Comparison of ENCODE assay signal across 10 mouse cellular contexts in genomic region chr14:78236144-78236543, GRCm38 (mm10).
DNase-seq lines count a peak whose midpoint lies in the region; ATAC-seq and TF ChIP-seq lines count a peak whose summit lies in the region.
"Had no signal": no experiment of that assay in that cellular context is flagged by ENCODE, and none has a peak within 500 bp of the region (broad histone marks: within the 10 kb centered on the region; RNA-seq: fewer than 3 reads in every experiment).

No protein-coding gene starts in this region.

- peaks cover 9% of the 10 kb centered on the region for H3K4me1 ChIP-seq in forebrain, embryonic 14.5 days (ENCODE audit: control insufficient read depth, insufficient read depth, low read length)
- peaks cover 3% of the 10 kb centered on the region; the same call in 1 of the 2 replicates for H3K4me1 ChIP-seq in forebrain, embryonic 15.5 days
- H3K4me1 ChIP-seq in heart, embryonic 13.5 days, result peaks cover 25% of the 10 kb centered on the region
- H3K4me1 ChIP-seq in liver, embryonic 14.5 days (replicated peaks; ENCODE audit: control insufficient read depth in 2 of 2, insufficient read depth in 2 of 2, low read length in 1 of 2), result no peaks in the 10 kb centered on the region
- no peaks in the 10 kb centered on the region for H3K4me1 ChIP-seq in thymus, adult 2 months (replicated peaks; ENCODE audit: control insufficient read depth, insufficient read depth, low read length)
- H3K4me1 ChIP-seq: neural tube, embryonic 12.5 days had no signal

- H3K9ac ChIP-seq in forebrain, embryonic 14.5 days (ENCODE audit: low read length), result no peak overlapping the region
- H3K9ac ChIP-seq in forebrain, embryonic 15.5 days (replicated peaks), result no peak overlapping the region
- no peak overlapping the region for H3K9ac ChIP-seq in heart, embryonic 13.5 days
- H3K9ac ChIP-seq in liver, embryonic 14.5 days (replicated peaks), result no peak overlapping the region
- H3K9ac ChIP-seq: neural tube, embryonic 12.5 days had no signal

- H3K4me2 ChIP-seq in forebrain, embryonic 14.5 days (ENCODE audit: low read length), result no peak overlapping the region
- H3K4me2 ChIP-seq in forebrain, embryonic 15.5 days (replicated peaks), result no peak overlapping the region
- no peak overlapping the region for H3K4me2 ChIP-seq in heart, embryonic 13.5 days
- H3K4me2 ChIP-seq in liver, embryonic 14.5 days (ENCODE audit: low read depth), result no peak overlapping the region
- H3K4me2 ChIP-seq: neural tube, embryonic 12.5 days had no signal

- H3K27me3 ChIP-seq in forebrain, embryonic 14.5 days (replicated peaks; ENCODE audit: control insufficient read depth, insufficient read depth, low read length), result no peaks in the 10 kb centered on the region
- no peaks in the 10 kb centered on the region for H3K27me3 ChIP-seq in forebrain, embryonic 15.5 days
- H3K27me3 ChIP-seq in heart, embryonic 13.5 days (replicated peaks), result no peaks in the 10 kb centered on the region
- no peaks in the 10 kb centered on the region for H3K27me3 ChIP-seq in liver, embryonic 14.5 days (ENCODE audit: control insufficient read depth, insufficient read depth, low read length)
- no peaks in the 10 kb centered on the region for H3K27me3 ChIP-seq in thymus, adult 2 months (ENCODE audit: control insufficient read depth, insufficient read depth, low read length)
- H3K27me3 ChIP-seq: neural tube, embryonic 12.5 days had no signal

- no peak for TF ChIP-seq EP300 in liver, embryonic 14.5 days (IDR thresholded peaks at IDR 0.05; ENCODE audit: low read depth)

- 0 out of 2 replicates have a peak, but pooled peaks have one; percentile 37 for ATAC-seq in forebrain, embryonic 14.5 days
- ATAC-seq in forebrain, embryonic 15.5 days (replicated peaks), result no peak
- ATAC-seq in heart, embryonic 13.5 days (ENCODE audit: extremely low read depth, insufficient number of reproducible peaks, low FRiP score, low TSS enrichment), result 0 out of 2 replicates have a peak, but pooled peaks have one; percentile 31
- ATAC-seq in liver, embryonic 14.5 days (ENCODE audit: insufficient read depth), result no peak
- ATAC-seq: CD4-positive, CD25-positive, alpha-beta regulatory T cell, adult 4 months had no signal

- no peaks in the 10 kb centered on the region for H3K9me3 ChIP-seq in forebrain, embryonic 14.5 days (replicated peaks; ENCODE audit: control insufficient read depth, low read length)
- H3K9me3 ChIP-seq in forebrain, embryonic 15.5 days, result no peaks in the 10 kb centered on the region
- H3K9me3 ChIP-seq in heart, embryonic 13.5 days, result no peaks in the 10 kb centered on the region
- H3K9me3 ChIP-seq in liver, embryonic 14.5 days (ENCODE audit: control insufficient read depth, low read length), result no peaks in the 10 kb centered on the region
- H3K9me3 ChIP-seq: neural tube, embryonic 12.5 days had no signal

- no peak overlapping the region for H3K4me3 ChIP-seq in forebrain, embryonic 14.5 days (ENCODE audit: low read depth, low read length)
- no peak overlapping the region for H3K4me3 ChIP-seq in forebrain, embryonic 15.5 days
- no peak overlapping the region for H3K4me3 ChIP-seq in heart, embryonic 13.5 days
- no peak overlapping the region for H3K4me3 ChIP-seq in liver, embryonic 14.5 days (ENCODE audit: insufficient read depth in 1 of 2, low read depth in 2 of 2, low read length in 2 of 2)
- no peak overlapping the region for H3K4me3 ChIP-seq in thymus, adult 2 months (ENCODE audit: control insufficient read depth, insufficient read depth, low read length)
- H3K4me3 ChIP-seq: neural tube, embryonic 12.5 days had no signal

- peak; percentile 68 for DNase-seq in forebrain, embryonic 14.5 days (ENCODE audit: low spot score)
- peak; percentile 53 for DNase-seq in MN1 (ENCODE audit: low spot score)
- peak in 2 of 3 experiments; percentile 0 to 3 for DNase-seq in liver, embryonic 14.5 days (ENCODE audit: low read depth in 3 of 3, low spot score in 3 of 3)
- DNase-seq in yolk sac, embryonic 10.5 days (ENCODE audit: low spot score), result no peak
- no peak for DNase-seq in layer of hippocampus, postnatal 25 days (ENCODE audit: extremely low spot score in 1 of 2, low spot score in 1 of 2)
- DNase-seq in thymus, adult 2 months, result no peak

- no peak for TF ChIP-seq CTCF in liver, embryonic 14.5 days (IDR thresholded peaks at IDR 0.05; ENCODE audit: low read depth)
- TF ChIP-seq CTCF in thymus, adult 2 months (IDR thresholded peaks at IDR 0.05; ENCODE audit: borderline replicate concordance, control insufficient read depth, extremely low read depth, insufficient read depth, low read length, poor library complexity), result no peak

- 46% methylated on average over 4 of the region's 4 CpGs for WGBS in forebrain, embryonic 14.5 days
- 38% methylated on average over 4 of the region's 4 CpGs for WGBS in forebrain, embryonic 15.5 days
- WGBS in heart, embryonic 13.5 days, result 44% methylated on average over 4 of the region's 4 CpGs
- WGBS in liver, embryonic 14.5 days (ENCODE audit: insufficient replicate concordance), result 47% methylated on average over 4 of the region's 4 CpGs
- 56% methylated on average over 4 of the region's 4 CpGs for WGBS in thymus, adult 2 months

- no peak overlapping the region for H3K27ac ChIP-seq in forebrain, embryonic 14.5 days (ENCODE audit: low read depth, low read length)
- no peak overlapping the region for H3K27ac ChIP-seq in forebrain, embryonic 15.5 days (replicated peaks)
- H3K27ac ChIP-seq in heart, embryonic 13.5 days (replicated peaks), result peak overlapping the region; percentile 24; the same call in 1 of the 2 replicates
- H3K27ac ChIP-seq in liver, embryonic 14.5 days, result no peak overlapping the region
- H3K27ac ChIP-seq in thymus, adult 2 months (ENCODE audit: control insufficient read depth, insufficient read depth, low read length), result no peak overlapping the region
- H3K27ac ChIP-seq: neural tube, embryonic 12.5 days had no signal

- no peak for TF ChIP-seq POLR2A in thymus, adult 2 months (IDR thresholded peaks at IDR 0.05; ENCODE audit: control insufficient read depth, extremely low read depth, insufficient read depth, low read length, poor library complexity)

- no peaks in the 10 kb centered on the region for H3K36me3 ChIP-seq in forebrain, embryonic 14.5 days (ENCODE audit: control insufficient read depth, insufficient read depth, low read length)
- H3K36me3 ChIP-seq in forebrain, embryonic 15.5 days, result no peaks in the 10 kb centered on the region
- no peaks in the 10 kb centered on the region for H3K36me3 ChIP-seq in heart, embryonic 13.5 days
- no peaks in the 10 kb centered on the region for H3K36me3 ChIP-seq in liver, embryonic 14.5 days (replicated peaks; ENCODE audit: control insufficient read depth, insufficient read depth, low read depth)
- H3K36me3 ChIP-seq in thymus, adult 2 months (ENCODE audit: control insufficient read depth, insufficient read depth, low read length), result no peaks in the 10 kb centered on the region
- H3K36me3 ChIP-seq: neural tube, embryonic 12.5 days had no signal

Comparison
In these comparisons a context has a peak if more than half of its experiments do, and no peak if none do; other contexts are left out.
1. ATAC-seq: peak in forebrain, embryonic 14.5 days (single experiment) and heart, embryonic 13.5 days (single experiment); none in forebrain, embryonic 15.5 days (single experiment) and liver, embryonic 14.5 days (single experiment).
2. DNase-seq: peak in forebrain, embryonic 14.5 days (single experiment), MN1 (single experiment) and liver, embryonic 14.5 days (2 of 3); none in yolk sac, embryonic 10.5 days (single experiment), layer of hippocampus, postnatal 25 days (0 of 2) and thymus, adult 2 months (single experiment).